Mouse (Mus musculus) Patski (cell line): Measurements from ENCODE around the gene Zfand4. TPM values are rescaled to one million over a fixed set of nuclear protein-coding genes. Genes with fewer than 3 reads are reported as not detected.
"Not testable (repeated sequence)": the region's sequence is repeated elsewhere in the genome, so short reads cannot be mapped to it uniquely, and the experiment has no call there.

Source experiments
- ATAC-seq: fragments of 100-300 bp; one replicate; pipeline ENCODE4 v1.8.0; 2021
- CTCF ChIA-PET: fragments of 350-600 bp; sonication (Branson Sonifier 250); formaldehyde crosslinking; loops from one replicate; lab custom pipeline; 2022; ENCODE audit warnings: inconsistent platforms; lab: Charles Lee
- POLR2A ChIA-PET: fragments of 350-600 bp; sonication (Branson Sonifier 250); formaldehyde crosslinking; loops from one replicate; lab custom pipeline; 2022; ENCODE audit warnings: antibody characterized with exemption, inconsistent platforms; lab: Charles Lee
- DNase-seq: peaks from one replicate; pipeline ENCODE4 v3.0.0-alpha.2; 2011; ENCODE audit warnings: low read depth, low spot score
- H3K27me3 ChIP-seq: fragments of 371-371 bp; one replicate; pipeline ENCODE4 v1.5.1; 2021
- CTCF ChIP-seq: fragments of 100-300 bp; IDR thresholded peaks from one replicate; pipeline ENCODE4 v1.5.1; 2021
- in situ Hi-C: fragments of 300-500 bp; cut with MboI; formaldehyde crosslinking; loops from 3 replicates; pipeline ENCODE4 v1.11.1; 2018; ENCODE audit warnings: low pct_unique_long_range_greater_than_20kb, mixed read lengths
- polyA plus RNA-seq: library from polyadenylated mRNA; unstranded; gene quantifications from one replicate; pipeline ENCODE4 v1.2.3, GENCODE M21; 2021

Zfand4 gene
- polyA plus RNA-seq, 1 experiment from 2014 or later, result 3.5 TPM

- no peak for ATAC-seq
- ChIA-PET POLR2A (no interaction called here), CTCF (no interaction called here)
- TF ChIP-seq CTCF, result no peak
- H3K27me3 ChIP-seq, result no peaks in the 10 kb centered on the region
- no peak for DNase-seq
- in situ Hi-C loops, result no loop called here
Observed at GRCm38 (mm10) chr6:116350643-116351042, 86.6 kb downstream of the Zfand4 start.

GRCm38 (mm10) chr6:116351534-116351933 is 87.5 kb downstream of the Zfand4 start:
- DNase-seq (no peak), ATAC-seq (no peak)
- ChIA-PET CTCF (no interaction called here), POLR2A (no interaction called here)
- no peak for TF ChIP-seq CTCF
- in situ Hi-C loops, result no loop called here
- H3K27me3 ChIP-seq, result no peaks in the 10 kb centered on the region

GRCm38 (mm10) chr6:116353428-116353827 is 89.4 kb downstream of the Zfand4 start:
- DNase-seq (no peak), ATAC-seq (no peak)
- CTCF ChIA-PET, result interaction anchor here (0.6 kb wide), 1 partner anchor 211 kb away, joined by 4 read pairs; no protein-coding TSS in a partner anchor
- in situ Hi-C loops, result no loop called here
- H3K27me3 ChIP-seq, result no peaks in the 10 kb centered on the region
- no peak for TF ChIP-seq CTCF
- POLR2A ChIA-PET, result no interaction called here

- in situ Hi-C loops, CTCF ChIA-PET, POLR2A ChIA-PET, H3K27me3 ChIP-seq, DNase-seq, ATAC-seq: not testable (repeated sequence)
Observed at GRCm38 (mm10) chr6:116356311-116356947, 92.4 kb downstream of the Zfand4 start.

GRCm38 (mm10) chr6:116356948-116357325 is 92.9 kb downstream of the Zfand4 start:
- POLR2A ChIA-PET, result no interaction called here
- in situ Hi-C loops, result no loop called here
- no peak for TF ChIP-seq CTCF
- DNase-seq (no peak), ATAC-seq (no peak)
- H3K27me3 ChIP-seq, result no peaks in the 10 kb centered on the region
- CTCF ChIA-PET, result no interaction called here

GRCm38 (mm10) chr6:116358056-116358455 is 94.0 kb downstream of the Zfand4 start:
- no peaks in the 10 kb centered on the region for H3K27me3 ChIP-seq
- ATAC-seq, result no peak
- CTCF ChIA-PET, result interaction anchor here (0.9 kb wide), 1 partner anchor 12 kb away, joined by 3 read pairs; no protein-coding TSS in a partner anchor
- in situ Hi-C loops, result no loop called here
- POLR2A ChIA-PET, result no interaction called here
- DNase-seq, result no peak
- no peak for TF ChIP-seq CTCF

- no peak for ATAC-seq
- DNase-seq, result no peak
- in situ Hi-C loops, result no loop called here
- ChIA-PET CTCF (interaction anchor here (1.1 kb wide), 1 partner anchor 11 kb away, joined by 3 read pairs; no protein-coding TSS in a partner anchor), POLR2A (no interaction called here)
- TF ChIP-seq CTCF, result no peak
- H3K27me3 ChIP-seq, result no peaks in the 10 kb centered on the region
Observed at GRCm38 (mm10) chr6:116359256-116359655, 95.2 kb downstream of the Zfand4 start.

- ChIA-PET CTCF (no interaction called here), POLR2A (no interaction called here)
- no peaks in the 10 kb centered on the region for H3K27me3 ChIP-seq
- in situ Hi-C loops, result no loop called here
- DNase-seq (no peak), ATAC-seq (no peak)
- TF ChIP-seq CTCF, result no peak
Observed at GRCm38 (mm10) chr6:116361463-116361862, 97.4 kb downstream of the Zfand4 start.

- in situ Hi-C loops, result no loop called here
- ATAC-seq, result no peak
- no peaks in the 10 kb centered on the region for H3K27me3 ChIP-seq
- TF ChIP-seq CTCF, result no peak
- ChIA-PET CTCF (no interaction called here), POLR2A (no interaction called here)
- no peak for DNase-seq
Observed at GRCm38 (mm10) chr6:116361993-116362392, 98.0 kb downstream of the Zfand4 start.

GRCm38 (mm10) chr6:116367971-116368370 is 103.9 kb downstream of the Zfand4 start:
- in situ Hi-C loops, result no loop called here
- DNase-seq (no peak), ATAC-seq (no peak)
- ChIA-PET POLR2A (no interaction called here), CTCF (no interaction called here)
- H3K27me3 ChIP-seq, result no peaks in the 10 kb centered on the region
- no peak for TF ChIP-seq CTCF

GRCm38 (mm10) chr6:116369811-116370210 is 105.8 kb downstream of the Zfand4 start:
- DNase-seq, result no peak
- ChIA-PET POLR2A (no interaction called here), CTCF (interaction anchor here (1.2 to 1.3 kb wide), 2 partner anchors 11 to 12 kb away, joined by 3 read pairs; no protein-coding TSS in a partner anchor)
- no peaks in the 10 kb centered on the region for H3K27me3 ChIP-seq
- TF ChIP-seq CTCF, result no peak
- in situ Hi-C loops, result no loop called here
- ATAC-seq, result no peak
